Mouse (Mus musculus) lung, postnatal 0 days (tissue): ENCODE measurements around the gene Cntnap2. TPM values are rescaled to one million over a fixed set of nuclear protein-coding genes. Genes with fewer than 3 reads are reported as not detected.

Experiments
- ATAC-seq: fragments of 200-750 bp; cut with Nextera tagmentation; 2 replicates; pipeline ENCODE4 v1.8.0; 2017; ENCODE audit warnings: moderate library complexity
- DNase-seq: peaks from one replicate; pipeline ENCODE4 v3.0.0-alpha.2; 2016; ENCODE audit warnings: low spot score
- H3K27ac ChIP-seq: fragments of 300-500 bp; sonication (generic); 2 replicates; pipeline ENCODE4 v1.5.1; 2014; ENCODE audit warnings: antibody characterized with exemption, mild to moderate bottlenecking, low read length, mixed read lengths
- H3K27me3 ChIP-seq: fragments of 300-500 bp; sonication (generic); replicated peaks from 2 replicates; pipeline ENCODE4 v1.6.1; 2014; ENCODE audit warnings: low read length, mixed read lengths; ENCODE audit not compliant: insufficient read depth
- H3K36me3 ChIP-seq: fragments of 300-500 bp; sonication (generic); 2 replicates; pipeline ENCODE4 v1.6.1; 2014; ENCODE audit warnings: low read length, mixed read lengths; ENCODE audit not compliant: insufficient read depth
- H3K4me1 ChIP-seq: fragments of 300-500 bp; sonication (generic); 2 replicates; pipeline ENCODE4 v1.6.1; 2014; ENCODE audit warnings: antibody characterized with exemption, low read depth, low read length, mixed read lengths; ENCODE audit not compliant: insufficient read depth
- H3K4me2 ChIP-seq: fragments of 300-500 bp; sonication (generic); replicated peaks from 2 replicates; pipeline ENCODE4 v1.6.1; 2014; ENCODE audit warnings: low read depth, mild to moderate bottlenecking, low read length, moderate library complexity, mixed read lengths
- H3K4me3 ChIP-seq: fragments of 300-500 bp; sonication (generic); 2 replicates; pipeline ENCODE4 v1.5.1; 2014; ENCODE audit warnings: low read depth, low read length
- H3K9ac ChIP-seq: fragments of 300-500 bp; sonication (generic); replicated peaks from 2 replicates; pipeline ENCODE4 v1.6.1; 2014; ENCODE audit warnings: low read depth, mild to moderate bottlenecking
- H3K9me3 ChIP-seq: fragments of 300-500 bp; sonication (generic); 2 replicates; pipeline ENCODE4 v1.6.1; 2016; ENCODE audit warnings: low read length, mixed read lengths
- CTCF ChIP-seq: IDR thresholded peaks from 2 replicates; pipeline ENCODE4 v1.5.1; 2016; ENCODE audit warnings: antibody characterized with exemption, mild to moderate bottlenecking
- EP300 ChIP-seq: IDR thresholded peaks from 2 replicates; pipeline ENCODE4 v1.6.1; 2016; ENCODE audit warnings: antibody characterized with exemption, mild to moderate bottlenecking, control low read depth
- WGBS: fragments of 180-500 bp; shearing (Covaris S2); extraction: QIAGEN DNeasy Blood & Tissue Kit; methylation state at CpG from one replicate; pipeline ENCODE4 v1.1.7; 2014; 5-methylcytosine and 5-hydroxymethylcytosine counted together
- polyA plus RNA-seq: library from polyadenylated mRNA; unstranded; fragments of >200 nt; fragmentation: Nextera tagmentation; extraction: Ambion mirVana; gene quantifications from 2 replicates; pipeline ENCODE4 v1.2.1, GENCODE M21; 2015

Gene Cntnap2
- polyA plus RNA-seq, 1 experiment from 2014 or later, result 0.10 TPM

DNA sequence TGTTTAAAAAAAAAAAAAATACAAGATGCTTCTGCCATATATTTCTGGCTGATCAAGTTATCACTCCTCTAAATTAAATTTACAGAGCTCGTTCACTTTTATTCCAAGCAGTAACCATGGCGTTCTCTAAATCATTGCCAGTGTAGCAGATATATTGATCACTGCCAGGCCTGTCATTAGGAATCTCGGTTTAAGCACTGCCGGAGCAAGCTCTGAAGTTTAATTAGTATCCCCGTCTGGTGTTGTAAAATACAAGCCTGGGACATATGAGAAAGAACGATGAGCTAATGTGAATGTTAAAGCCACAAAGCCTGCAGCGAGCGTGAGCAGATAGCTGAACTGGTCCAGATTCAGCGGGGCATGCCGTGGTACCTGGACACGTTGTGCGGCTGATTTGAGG lies 2247.8 kb downstream of the Cntnap2 start:
- DNase-seq (no peak), ATAC-seq (no peak)
- no peaks in the 10 kb centered on the region for H3K4me1 ChIP-seq
- no peaks in the 10 kb centered on the region for H3K36me3 ChIP-seq
- no peak overlapping the region for H3K4me3 ChIP-seq
- H3K9me3 ChIP-seq, result no peaks in the 10 kb centered on the region
- no peaks in the 10 kb centered on the region for H3K27me3 ChIP-seq
- 81% methylated on average over 12 of the region's 12 CpGs for WGBS
- TF ChIP-seq CTCF (no peak), EP300 (no peak)
- H3K4me2 ChIP-seq, result no peak overlapping the region
- no peak overlapping the region for H3K27ac ChIP-seq
- no peak overlapping the region for H3K9ac ChIP-seq

DNA sequence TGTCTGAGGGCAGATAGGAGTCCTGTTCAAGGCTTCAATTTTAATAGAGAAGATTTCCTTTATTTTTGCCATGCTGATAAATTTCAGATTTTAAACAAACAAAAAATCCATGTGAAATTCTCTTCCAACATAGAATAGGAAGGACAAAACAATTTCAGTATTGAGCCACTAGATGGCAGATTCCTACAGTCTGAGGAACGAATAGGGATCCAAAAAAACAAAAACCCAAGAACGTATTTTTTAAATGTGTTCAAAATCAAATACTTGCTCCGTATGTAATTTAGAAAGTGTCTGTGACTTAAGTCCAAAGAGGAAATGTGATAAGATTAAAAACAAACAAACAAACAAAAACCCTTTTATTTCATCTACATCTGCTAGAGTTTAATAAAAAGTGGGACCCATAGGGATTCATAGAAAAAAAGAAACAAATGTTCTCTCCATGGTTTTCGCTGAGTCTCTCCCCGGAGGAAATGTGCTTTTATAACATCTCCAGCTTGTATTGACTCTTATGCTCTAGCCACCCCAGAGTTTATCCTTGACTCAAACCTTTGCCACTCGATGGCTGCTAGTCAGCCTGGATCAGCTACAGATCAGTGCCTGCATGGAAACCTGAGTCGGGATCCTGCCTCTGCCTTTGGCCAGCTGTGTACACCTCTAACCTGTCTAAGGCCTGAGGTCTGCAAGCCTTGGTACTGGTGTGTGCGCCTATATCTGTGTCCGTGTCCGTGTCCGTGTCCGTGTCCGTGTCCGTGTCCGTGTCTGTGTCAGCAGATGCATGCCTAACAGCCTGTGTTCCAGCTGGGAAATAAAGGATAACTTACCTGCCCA lies 2255.6 kb downstream of the Cntnap2 start:
- no peak overlapping the region for H3K9ac ChIP-seq
- ATAC-seq, result no peak

DNA sequence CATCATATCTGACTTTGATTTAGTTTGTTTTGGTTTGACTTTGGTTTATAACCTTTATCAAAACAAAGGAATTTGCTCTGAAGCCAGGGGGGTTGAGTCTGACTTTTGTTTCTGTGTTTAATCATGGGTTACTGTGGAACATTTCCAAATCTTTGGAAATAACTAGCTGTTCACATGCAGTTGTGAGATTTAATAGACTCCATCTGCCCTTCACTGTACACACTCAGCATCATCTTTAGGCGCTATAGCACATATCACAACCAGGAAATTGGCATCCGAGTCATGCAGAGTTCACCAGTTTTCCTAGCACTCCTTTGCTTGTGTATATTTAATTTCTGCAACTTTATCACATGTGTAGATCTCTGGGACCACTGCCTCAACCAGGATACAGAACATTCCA lies 2256.3 kb downstream of the Cntnap2 start:
- no peaks in the 10 kb centered on the region for H3K36me3 ChIP-seq
- H3K4me3 ChIP-seq, result no peak overlapping the region
- WGBS, result 32% methylated on average over 2 of the region's 2 CpGs
- DNase-seq (peak; percentile 68), ATAC-seq (no peak)
- H3K4me2 ChIP-seq, result no peak overlapping the region
- TF ChIP-seq CTCF, result no peak
- 0 out of 2 replicates have a peak, but pooled peaks have one; percentile 16 for TF ChIP-seq EP300
- H3K9ac ChIP-seq, result no peak overlapping the region
- H3K9me3 ChIP-seq, result no peaks in the 10 kb centered on the region
- no peak overlapping the region for H3K27ac ChIP-seq
- peaks cover 10% of the 10 kb centered on the region; the same call in 1 of the 2 replicates for H3K4me1 ChIP-seq
- no peaks in the 10 kb centered on the region for H3K27me3 ChIP-seq

More for the DNA sequence above, 2255.6 kb downstream of the Cntnap2 start:
- Histone ChIP-seq H3K27me3 (no peaks in the 10 kb centered on the region), H3K4me1 (peaks cover 7% of the 10 kb centered on the region; the same call in 1 of the 2 replicates), H3K4me3 (no peak overlapping the region), H3K9me3 (no peaks in the 10 kb centered on the region), H3K27ac (no peak overlapping the region), H3K4me2 (0 out of 2 replicates have a peak overlapping the region, but pooled peaks have one; percentile 3), H3K36me3 (no peaks in the 10 kb centered on the region)
- no peak for TF ChIP-seq EP300
- TF ChIP-seq CTCF, result peak; percentile 80
- 52% methylated on average over 15 of the region's 15 CpGs for WGBS
- peak; percentile 84 for DNase-seq

DNA sequence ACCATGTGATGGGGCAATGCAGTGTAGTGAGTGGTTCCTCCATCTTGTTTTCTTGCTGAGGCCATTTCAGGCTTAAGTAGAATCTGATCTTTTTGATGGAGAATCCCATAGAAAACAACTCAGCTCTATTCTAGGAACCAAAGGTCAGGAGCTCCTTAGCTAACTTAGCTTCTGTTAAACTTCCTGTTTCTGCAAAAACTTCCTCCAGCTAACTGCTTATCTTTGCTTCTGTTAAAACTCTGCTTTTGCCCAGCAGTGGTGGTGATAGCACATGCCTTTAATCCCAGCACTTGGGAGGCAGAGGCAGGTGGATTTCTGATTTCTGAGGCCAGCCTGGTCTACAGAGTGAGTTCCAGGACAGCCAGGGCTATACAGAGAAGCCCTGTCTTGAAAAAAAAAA lies 2258.1 kb downstream of the Cntnap2 start:
- DNase-seq (no peak), ATAC-seq (no peak)
- H3K36me3 ChIP-seq, result no peaks in the 10 kb centered on the region
- TF ChIP-seq CTCF (no peak), EP300 (no peak)
- H3K27me3 ChIP-seq, result no peaks in the 10 kb centered on the region
- H3K4me3 ChIP-seq, result no peak overlapping the region
- no peak overlapping the region for H3K4me2 ChIP-seq
- peaks cover 10% of the 10 kb centered on the region; the same call in 1 of the 2 replicates for H3K4me1 ChIP-seq
- H3K9ac ChIP-seq, result no peak overlapping the region
- no peaks in the 10 kb centered on the region for H3K9me3 ChIP-seq
- H3K27ac ChIP-seq, result no peak overlapping the region

DNA sequence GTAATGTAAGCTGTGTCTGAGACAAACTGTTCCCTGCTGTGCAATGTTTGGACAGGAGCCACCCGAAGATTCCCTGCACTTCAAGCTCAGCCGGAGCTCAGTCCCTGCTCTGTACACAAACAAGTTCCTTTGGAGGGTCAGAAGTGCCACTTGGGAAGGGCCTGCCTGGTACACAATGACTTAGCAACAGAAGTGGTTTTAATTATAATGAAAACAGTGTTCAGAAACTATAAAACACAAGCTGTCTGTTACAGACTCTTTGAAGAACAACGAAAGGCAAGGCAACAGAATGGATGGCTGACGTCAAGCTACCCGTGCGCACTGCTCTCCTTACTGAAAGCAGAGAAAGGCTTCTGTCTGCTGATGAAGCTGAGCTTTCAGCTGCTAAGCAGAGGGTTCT lies 2259.5 kb downstream of the Cntnap2 start:
- WGBS, result 6% methylated on average over 6 of the region's 6 CpGs
- H3K4me3 ChIP-seq, result no peak overlapping the region
- peak; percentile 93 for ATAC-seq

DNA sequence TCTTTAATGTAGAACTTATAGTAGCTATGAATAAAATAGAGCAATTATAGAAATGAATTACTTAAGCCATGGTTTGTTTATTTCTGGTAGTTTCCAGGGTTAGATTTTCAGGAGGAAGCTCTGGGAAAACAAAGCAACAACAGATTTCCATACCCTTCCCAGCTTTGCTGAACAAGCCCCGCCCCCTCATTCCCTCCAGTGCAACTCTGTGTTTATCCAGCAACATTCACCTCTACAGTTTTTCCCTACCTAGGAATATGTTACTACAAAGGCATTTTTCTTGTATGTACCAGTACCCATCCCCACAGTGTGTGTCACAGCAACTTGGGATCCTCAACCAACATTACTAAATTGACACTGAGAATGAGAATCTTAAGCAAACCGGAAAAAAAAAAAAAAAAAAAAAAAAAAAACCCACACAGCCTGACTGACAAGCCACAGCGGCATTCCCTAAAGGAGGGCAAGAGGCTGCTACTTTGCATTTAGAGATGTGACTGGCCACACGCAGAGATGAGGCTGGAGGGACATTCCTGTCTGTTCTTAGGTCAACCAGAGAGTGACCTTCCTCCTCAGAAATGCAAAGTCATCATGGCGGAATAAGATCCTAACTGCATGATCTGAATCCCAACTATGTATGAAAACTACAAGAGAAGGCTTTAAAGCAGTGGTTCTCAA lies 2260.3 kb downstream of the Cntnap2 start:
- WGBS, result 25% methylated on average over 5 of the region's 5 CpGs
- Histone ChIP-seq H3K27me3 (no peaks in the 10 kb centered on the region), H3K9me3 (no peaks in the 10 kb centered on the region), H3K4me1 (peaks cover 10% of the 10 kb centered on the region; the same call in 1 of the 2 replicates), H3K4me3 (no peak overlapping the region), H3K4me2 (no peak overlapping the region), H3K9ac (no peak overlapping the region), H3K27ac (peak overlapping the region; percentile 86), H3K36me3 (no peaks in the 10 kb centered on the region)
- TF ChIP-seq CTCF (no peak), EP300 (no peak)
- DNase-seq, result peak; percentile 37
- ATAC-seq, result no peak

More for the DNA sequence above, 2259.5 kb downstream of the Cntnap2 start:
- peak; percentile 96 for TF ChIP-seq EP300
- no peak for TF ChIP-seq CTCF
- Histone ChIP-seq H3K27ac (peak overlapping the region; percentile 86), H3K4me2 (peak overlapping the region; percentile 20), H3K36me3 (no peaks in the 10 kb centered on the region), H3K9ac (no peak overlapping the region), H3K4me1 (peaks cover 10% of the 10 kb centered on the region; the same call in 1 of the 2 replicates), H3K27me3 (no peaks in the 10 kb centered on the region), H3K9me3 (no peaks in the 10 kb centered on the region)
- peak; percentile 91 for DNase-seq
